Mouse (Mus musculus) retina, embryonic 14.5 days (tissue): ENCODE results near the gene 1110008L16Rik.
A peak's percentile ranks its signal among the peaks of the same experiment; 100 is the strongest.
"Not testable (repeated sequence)": the region's sequence is repeated elsewhere in the genome, so short reads cannot be mapped to it uniquely, and the experiment has no call there.

Experiments used
- DNase-seq: peaks from one replicate; pipeline ENCODE4 v3.0.0-alpha.2; 2015; ENCODE audit warnings: low spot score

Gene 1110008L16Rik

GRCm38 (mm10) chr12:55392733-55393577 lies 93.6 kb downstream of the 1110008L16Rik start:
- no peak for DNase-seq

GRCm38 (mm10) chr12:55395601-55396000 lies 96.2 kb downstream of the 1110008L16Rik start:
- not testable (repeated sequence) for DNase-seq

GRCm38 (mm10) chr12:55396536-55396935 lies 97.2 kb downstream of the 1110008L16Rik start:
- DNase-seq, result no peak

DNA sequence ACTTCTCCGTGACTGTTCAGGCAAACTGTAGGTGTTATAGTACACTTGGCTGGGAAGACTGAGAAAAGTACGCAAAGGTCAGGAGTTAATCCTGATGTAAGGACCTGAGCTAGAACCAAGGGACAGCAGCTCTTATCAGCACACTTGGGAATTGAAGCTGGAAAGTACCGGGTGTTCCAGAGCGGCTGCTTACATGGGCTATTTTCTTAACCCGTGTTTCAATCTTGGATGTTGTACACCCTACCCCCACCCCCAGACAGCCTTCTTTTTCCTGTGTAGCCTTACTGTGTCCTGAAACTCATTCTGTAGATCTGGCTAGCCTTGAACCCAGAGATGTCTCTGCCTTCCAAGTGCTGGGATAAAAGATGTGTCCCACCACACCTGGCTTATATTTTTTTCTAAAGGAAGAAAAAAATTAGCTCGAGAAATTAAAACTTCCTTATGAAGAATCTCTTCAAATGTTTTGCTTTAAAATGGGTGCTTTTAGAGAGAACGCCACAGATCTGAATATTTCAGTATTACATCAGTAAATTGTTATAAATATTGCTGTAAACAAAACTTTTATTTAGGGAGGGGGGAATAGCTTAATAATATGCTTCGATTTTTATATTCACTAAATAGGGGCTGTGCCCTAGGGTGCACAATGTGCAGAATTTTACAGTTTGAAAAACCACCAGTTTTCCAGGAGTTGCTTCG lies 98.3 kb downstream of the 1110008L16Rik start:
- no peak for DNase-seq

DNA sequence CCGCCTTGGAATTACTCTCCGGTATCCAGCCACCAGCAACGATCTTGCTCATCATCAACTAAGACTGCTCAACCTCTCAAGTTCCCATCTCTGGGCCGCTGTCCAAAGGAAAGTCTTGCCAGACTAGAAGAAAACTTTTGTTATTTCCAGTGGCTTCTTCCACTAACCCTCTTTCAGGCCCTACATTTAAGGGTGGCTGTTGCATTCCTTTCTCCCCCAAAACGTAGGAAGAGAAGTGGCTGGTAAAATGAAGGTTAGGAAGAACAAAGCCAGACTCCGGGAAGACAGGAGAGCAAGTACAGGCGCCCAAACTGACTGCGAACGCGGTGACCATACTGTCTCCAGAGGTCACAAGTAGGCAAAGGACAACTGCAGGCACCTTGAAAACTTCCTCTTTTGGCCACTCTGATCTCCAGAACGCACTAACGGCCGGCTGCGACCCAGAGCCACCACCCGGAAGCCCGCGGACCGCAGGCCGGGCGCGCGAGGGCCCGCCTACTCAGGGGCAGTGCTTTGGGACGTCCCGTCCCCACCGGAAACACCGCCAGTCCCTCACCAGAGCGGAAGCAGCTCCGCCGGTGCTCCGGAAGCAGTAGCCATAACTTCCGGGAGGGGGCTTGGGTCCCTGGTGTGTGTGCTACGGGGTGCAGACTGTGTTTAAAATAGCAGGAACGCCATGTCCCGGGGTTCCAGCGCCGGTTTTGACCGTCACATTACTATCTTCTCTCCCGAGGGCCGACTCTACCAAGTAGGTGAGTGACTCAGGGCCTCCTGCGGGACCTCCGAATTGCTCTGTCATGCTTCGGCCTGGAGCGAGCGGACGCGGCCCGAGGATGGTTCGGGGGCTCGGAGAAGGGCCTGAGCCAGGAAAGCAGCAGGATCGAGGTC lies 99.1 kb downstream of the 1110008L16Rik start:
- peak; percentile 93 for DNase-seq

- DNase-seq, result no peak
Observed at GRCm38 (mm10) chr12:55399128-55399677, 99.8 kb downstream of the 1110008L16Rik start.

DNA sequence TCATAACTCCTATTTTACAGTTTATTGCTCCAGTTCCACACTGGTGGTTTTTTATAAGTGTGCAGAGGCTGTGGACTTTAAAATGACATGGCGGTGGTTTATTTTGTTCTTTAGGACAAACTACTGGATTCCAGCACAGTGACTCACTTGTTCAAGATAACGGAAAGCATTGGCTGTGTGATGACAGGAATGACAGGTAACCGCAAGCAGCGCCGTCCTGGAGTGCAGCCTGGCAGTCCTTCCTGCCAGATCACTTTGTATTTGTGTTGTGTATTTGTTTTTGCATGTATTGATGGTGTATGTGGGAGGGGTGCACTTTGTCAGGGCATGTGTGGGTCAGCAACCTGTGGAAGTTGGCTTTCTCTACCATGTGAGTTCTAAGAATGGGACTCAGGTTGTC lies 108.5 kb downstream of the 1110008L16Rik start:
- DNase-seq, result no peak

- DNase-seq, result no peak
Observed at GRCm38 (mm10) chr12:55415255-55415654, 115.9 kb downstream of the 1110008L16Rik start.

DNA sequence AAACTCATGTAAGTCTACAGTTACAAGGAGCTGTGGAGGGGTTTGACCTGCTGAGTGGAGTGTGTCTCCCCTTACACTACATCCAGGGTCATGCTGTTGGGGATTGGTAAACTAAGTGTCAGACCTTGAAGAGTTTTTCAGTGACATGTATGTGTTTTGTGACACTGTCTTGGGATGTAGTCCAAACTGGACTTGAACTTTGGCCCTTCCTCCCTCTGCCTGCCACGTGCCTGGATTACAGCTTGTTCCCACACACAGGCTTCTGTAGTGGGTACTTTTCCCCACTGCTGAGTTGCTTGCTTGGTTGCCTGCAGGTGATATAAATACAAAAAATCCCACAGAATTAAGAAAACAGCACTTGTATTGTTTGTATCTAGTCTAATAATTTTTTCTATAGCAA lies 116.4 kb downstream of the 1110008L16Rik start:
- no peak for DNase-seq

DNA sequence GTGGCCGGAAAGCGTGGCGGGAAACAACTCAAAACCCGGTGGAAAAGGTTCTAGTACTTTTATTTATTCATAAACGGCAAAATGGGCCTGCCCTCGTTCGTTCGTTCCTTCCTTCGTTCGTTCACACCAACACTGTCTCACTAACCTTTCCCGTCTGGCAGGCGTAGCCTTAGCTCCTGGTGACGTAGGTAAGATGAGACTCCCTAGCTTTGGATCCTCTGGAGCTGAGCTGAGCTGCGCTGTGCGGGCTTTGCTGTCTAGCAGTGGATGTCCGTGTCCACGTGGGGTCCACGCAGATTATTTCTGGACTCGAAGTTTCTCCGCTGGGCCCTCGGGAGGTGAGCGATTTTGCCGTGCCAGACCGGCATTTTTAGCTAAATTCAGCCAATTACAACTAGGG lies 120.8 kb downstream of the 1110008L16Rik start:
- DNase-seq, result no peak

DNA sequence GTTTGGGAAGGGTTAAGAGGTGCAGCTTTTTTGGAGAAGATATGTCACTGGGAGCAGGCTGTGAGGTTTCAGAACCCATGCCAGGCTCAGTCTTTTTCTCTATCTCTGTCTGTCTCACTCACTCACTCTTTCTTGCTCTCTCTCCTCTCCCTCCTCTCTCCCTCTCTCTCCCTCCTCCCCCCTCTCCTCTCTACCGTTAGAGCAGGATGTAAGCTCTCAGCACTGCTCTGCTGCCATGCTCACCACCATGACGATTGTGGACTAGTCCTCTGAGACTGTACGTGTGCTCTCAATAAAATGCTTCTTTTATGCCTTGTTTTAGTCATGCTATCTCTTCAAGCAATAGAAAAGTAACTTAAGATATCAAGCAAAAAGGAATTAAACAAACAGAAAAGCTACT lies 122.7 kb downstream of the 1110008L16Rik start:
- DNase-seq, result no peak

DNA sequence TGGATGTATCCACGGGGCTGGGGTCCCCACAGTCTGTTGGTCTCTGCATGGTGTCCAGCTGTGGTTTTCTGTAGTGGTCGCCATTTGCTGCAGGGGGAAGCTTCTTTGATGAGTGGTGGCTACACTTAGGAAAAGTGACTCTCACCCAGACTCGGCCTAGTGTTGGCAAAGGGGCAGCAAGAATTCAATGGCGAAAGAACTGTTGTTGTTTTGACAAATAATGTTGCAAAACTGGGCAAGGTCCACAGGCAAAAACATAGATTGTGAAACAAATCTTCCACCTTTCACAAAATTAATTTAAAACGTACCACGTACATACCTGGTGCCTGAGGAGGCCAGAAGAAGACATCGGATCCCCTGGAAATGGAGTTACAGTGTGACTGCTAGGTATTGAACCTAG lies 126.9 kb downstream of the 1110008L16Rik start:
- no peak for DNase-seq

DNA sequence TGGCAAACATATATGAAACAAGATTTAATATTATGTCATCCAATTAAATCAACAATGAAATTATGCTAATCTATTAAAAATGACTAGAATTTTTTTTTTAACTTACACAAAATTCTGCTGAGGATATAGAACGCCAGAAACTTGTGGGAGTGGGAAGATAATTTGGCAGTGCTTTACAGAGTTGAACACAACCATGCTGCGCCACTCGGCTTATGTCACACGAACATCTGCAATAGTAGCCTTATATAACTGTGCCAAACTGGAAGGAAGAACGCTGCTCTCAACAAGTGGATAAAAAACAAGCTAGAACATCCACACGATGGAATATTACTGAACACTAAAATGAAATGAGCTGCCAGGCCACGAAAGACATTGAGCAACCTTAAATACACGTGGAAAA lies 129.8 kb downstream of the 1110008L16Rik start:
- DNase-seq, result no peak

DNA sequence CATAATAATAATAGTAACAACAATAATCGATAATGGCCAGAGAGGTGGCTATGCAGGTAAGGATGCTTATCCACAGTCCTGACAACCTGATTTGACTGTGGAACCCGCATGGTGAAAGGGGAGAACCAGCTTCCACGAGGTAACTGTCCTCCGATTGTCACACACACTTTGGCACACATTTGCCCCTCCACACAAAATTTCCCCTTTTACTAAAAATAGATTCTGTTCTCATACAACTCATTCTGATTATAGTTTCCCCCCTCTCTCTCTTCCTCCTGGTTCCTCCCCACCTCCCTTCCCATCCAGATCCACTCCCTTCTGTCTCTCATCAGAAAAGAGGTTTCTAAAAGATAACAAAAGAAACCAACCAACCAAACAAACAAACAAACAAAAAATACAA lies 130.6 kb downstream of the 1110008L16Rik start:
- DNase-seq, result no peak
